ENCODE assay signal across 22 mouse cellular contexts in genomic region chr1:157476231-157476630, GRCm38 (mm10). TPM values are rescaled to one million over a fixed set of nuclear protein-coding genes. Genes with fewer than 3 reads are reported as not detected.
DNase-seq lines count a peak whose midpoint lies in the region; TF ChIP-seq lines count a peak whose summit lies in the region.
"Had no signal": no experiment of that assay in that cellular context is flagged by ENCODE, and none has a peak within 500 bp of the region (broad histone marks: within the 10 kb centered on the region; RNA-seq: fewer than 3 reads in every experiment).

No protein-coding gene starts in this region.

- DNase-seq in left cerebral cortex, adult 11 months (ENCODE audit: low spot score), result peak; percentile 33
- no peak for DNase-seq in left cerebral cortex, adult 2 months (ENCODE audit: extremely low spot score in 1 of 2, low spot score in 2 of 2)
- peak; percentile 39 to 62 for DNase-seq in right cerebral cortex, postnatal 36 days (ENCODE audit: low spot score in 2 of 2)
- no peak for DNase-seq in right cerebral cortex, postnatal 10 days (ENCODE audit: low spot score in 2 of 2)
- peak; percentile 75 for DNase-seq in brain, adult 2 months (ENCODE audit: low read depth, low spot score)
- DNase-seq in gastrocnemius, adult 18-20 months (ENCODE audit: low spot score), result no peak
- no peak for DNase-seq in yolk sac, embryonic 10.5 days (ENCODE audit: low spot score)
- DNase-seq: adrenal gland, postnatal 10 days; adrenal gland, postnatal 36 days; cerebellum, adult 11 months; cerebellum, adult 2 months; cerebellum, adult 9-11 months; cerebellum, postnatal 25 days; forebrain, postnatal 0 days; gastrocnemius, adult 2 months; gastrocnemius, postnatal 14 days; heart, adult 11 months had no signal

- H3K4me3 ChIP-seq in left cerebral cortex, adult 2 months, result no peak overlapping the region
- H3K4me3 ChIP-seq: embryonic facial prominence, embryonic 12.5 days; embryonic facial prominence, embryonic 15.5 days; forebrain, embryonic 12.5 days; gastrocnemius, adult 2 months; hindbrain, embryonic 12.5 days; hindbrain, embryonic 15.5 days had no signal

- H3K27ac ChIP-seq in left cerebral cortex, adult 2 months, result no peak overlapping the region
- H3K27ac ChIP-seq: embryonic facial prominence, embryonic 12.5 days; embryonic facial prominence, embryonic 15.5 days; forebrain, embryonic 12.5 days; gastrocnemius, adult 2 months; hindbrain, embryonic 12.5 days; hindbrain, embryonic 15.5 days had no signal

- intact Hi-C loops in left cerebral cortex, adult 2 months (cut with DNase I), result no loop called here

- TF ChIP-seq CTCF in left cerebral cortex, adult 2 months (IDR thresholded peaks at IDR 0.05), result no peak

RNA-seq across cellular contexts. Expression of gene Cryzl2, which starts 17.9 kb away (rescaled TPM):
- 1 to 10 TPM; 3.7 to 5.0 TPM for total RNA-seq in left cerebral cortex, adult 2 months (2021)
- under 1 TPM; 0.43 to 0.76 TPM for total RNA-seq in gastrocnemius, adult 18-20 months (2021)

RNA-seq across cellular contexts. Expression of gene Sec16b, which starts 30.3 kb away (rescaled TPM):
- 1 to 10 TPM; 1.4 TPM for total RNA-seq in left cerebral cortex, adult 2 months (2021)
- total RNA-seq in gastrocnemius, adult 18-20 months (2021), result under 1 TPM; 0.52 to 0.66 TPM

Comparison
In these comparisons a context has a peak if more than half of its experiments do, and no peak if none do; other contexts are left out.
1. DNase-seq: peak in left cerebral cortex, adult 11 months (single experiment), right cerebral cortex, postnatal 36 days (2 of 2) and brain, adult 2 months (single experiment); none in left cerebral cortex, adult 2 months (0 of 2), right cerebral cortex, postnatal 10 days (0 of 2), gastrocnemius, adult 18-20 months (single experiment) and yolk sac, embryonic 10.5 days (single experiment).